Mouse (Mus musculus): ENCODE data around the gene Gdi1. TPM values are rescaled to one million over a fixed set of nuclear protein-coding genes. Genes with fewer than 3 reads are reported as not detected.

Gene Gdi1
- total RNA-seq (2021): 10 to 100 TPM; 44.8 to 50.9 TPM
- long read RNA-seq, experiment 1, transcript Gdi1-201 (11 exons, 2,666 nt): major isoform, 41 of 66 reads
- long read RNA-seq, experiment 1, transcript Gdi1-208 (9 exons, 3,696 nt): minor isoform, 5 of 66 reads
- long read RNA-seq, experiment 1, partial matches to known transcripts: 7 of 66 reads
- long read RNA-seq, experiment 1, other reads (novel, unspliced or antisense): 13 of 66 reads
- long read RNA-seq, experiment 2, transcript Gdi1-201 (11 exons, 2,666 nt): major isoform, 35 of 51 reads
- long read RNA-seq, experiment 2, partial matches to known transcripts: 4 of 51 reads
- long read RNA-seq, experiment 2, other reads (novel, unspliced or antisense): 10 of 51 reads

- DNase-seq: peak; percentile 64
Observed at GRCm38 (mm10) chrX:74304867-74305700, at the start of gene Gdi1. Gdi1 (plus strand) TSS chrX:74304998.

- DNase-seq: no peak
Observed at GRCm38 (mm10) chrX:74257746-74258145, 47.1 kb upstream of the Gdi1 start.

GRCm38 (mm10) chrX:74269736-74270061, 35.1 kb upstream of the Gdi1 start:
- no peak for DNase-seq

GRCm38 (mm10) chrX:74270062-74270901, 34.5 kb upstream of the Gdi1 start, which contains the start of gene Rpl10:
Rpl10 (plus strand) TSS chrX:74270812.
- peak; percentile 77 for DNase-seq

- peak; percentile 16 for DNase-seq
Observed at GRCm38 (mm10) chrX:74270902-74271551, 33.8 kb upstream of the Gdi1 start.

GRCm38 (mm10) chrX:74273422-74274322, 31.1 kb upstream of the Gdi1 start:
- no peak for DNase-seq

- DNase-seq: no peak
Observed at GRCm38 (mm10) chrX:74277916-74278315, 26.9 kb upstream of the Gdi1 start.

GRCm38 (mm10) chrX:74281041-74281731, 23.6 kb upstream of the Gdi1 start:
- DNase-seq: no peak

GRCm38 (mm10) chrX:74281732-74282394, 22.9 kb upstream of the Gdi1 start, which contains the start of the genes Taz and Dnase1l1:
Taz (plus strand) TSS chrX:74281912.
Dnase1l1 (minus strand) TSS chrX:74282337.
- peak; percentile 61 for DNase-seq

- DNase-seq: peak; percentile 76
Observed at GRCm38 (mm10) chrX:74282395-74283091, 22.3 kb upstream of the Gdi1 start.

GRCm38 (mm10) chrX:74283092-74283437, 21.7 kb upstream of the Gdi1 start:
- DNase-seq: no peak

GRCm38 (mm10) chrX:74293431-74293830, 11.4 kb upstream of the Gdi1 start:
- DNase-seq: no peak

- DNase-seq: peak; percentile 87
Observed at GRCm38 (mm10) chrX:74296538-74297448, 8.0 kb upstream of the Gdi1 start, which contains the start of gene Atp6ap1. Atp6ap1 (plus strand) TSS chrX:74297097.

- DNase-seq: no peak
Observed at GRCm38 (mm10) chrX:74298348-74298747, 6.5 kb upstream of the Gdi1 start.

- no peak for DNase-seq
Observed at GRCm38 (mm10) chrX:74299721-74300120, 5.1 kb upstream of the Gdi1 start.

GRCm38 (mm10) chrX:74312540-74313464, 8.0 kb downstream of the Gdi1 start, which contains the start of gene Fam50a:
Fam50a (plus strand) TSS chrX:74313033.
- peak; percentile 82 for DNase-seq
